Mouse (Mus musculus) hindbrain, embryonic 11.5 days (tissue): ENCODE data around the gene Fgfr2. TPM values are rescaled to one million over a fixed set of nuclear protein-coding genes. Genes with fewer than 3 reads are reported as not detected.

Source experiments
- ATAC-seq: fragments of 200-750 bp; cut with Nextera tagmentation; 2 replicates; pipeline ENCODE4 v1.8.0; 2017; ENCODE audit warnings: mild to moderate bottlenecking, moderate TSS enrichment, moderate library complexity; ENCODE audit not compliant: low FRiP score
- DNase-seq: peaks from one replicate; pipeline ENCODE4 v3.0.0-alpha.2; 2015; ENCODE audit warnings: low spot score
- H3K27ac ChIP-seq: fragments of 300-500 bp; sonication (generic); 2 replicates; pipeline ENCODE4 v1.5.1; 2014; ENCODE audit warnings: mild to moderate bottlenecking, low read depth, low read length
- H3K27me3 ChIP-seq: fragments of 300-500 bp; sonication (generic); 2 replicates; pipeline ENCODE4 v1.6.1; 2014; ENCODE audit warnings: mild to moderate bottlenecking, low read length, moderate library complexity, mixed read lengths; ENCODE audit not compliant: control insufficient read depth, insufficient read depth
- H3K36me3 ChIP-seq: fragments of 300-500 bp; sonication (generic); 2 replicates; pipeline ENCODE4 v1.6.1; 2014; ENCODE audit warnings: mild to moderate bottlenecking, low read length, moderate library complexity, mixed read lengths; ENCODE audit not compliant: control insufficient read depth, insufficient read depth
- H3K4me1 ChIP-seq: fragments of 300-500 bp; sonication (generic); replicated peaks from 2 replicates; pipeline ENCODE4 v1.6.1; 2014; ENCODE audit warnings: low read length, mixed read lengths; ENCODE audit not compliant: control insufficient read depth, insufficient read depth
- H3K4me2 ChIP-seq: fragments of 300-500 bp; sonication (generic); replicated peaks from 2 replicates; pipeline ENCODE4 v1.6.1; 2014; ENCODE audit warnings: mild to moderate bottlenecking, low read depth, low read length
- H3K4me3 ChIP-seq: fragments of 300-500 bp; sonication (generic); 2 replicates; pipeline ENCODE4 v1.5.1; 2014; ENCODE audit warnings: low read depth, low read length
- H3K9ac ChIP-seq: fragments of 300-500 bp; sonication (generic); 2 replicates; pipeline ENCODE4 v1.6.1; 2014; ENCODE audit warnings: low read depth, low read length
- H3K9me3 ChIP-seq: fragments of 300-500 bp; sonication (generic); 2 replicates; pipeline ENCODE4 v1.6.1; 2016; ENCODE audit warnings: low read length; ENCODE audit not compliant: control insufficient read depth
- WGBS: fragments of 180-500 bp; shearing (Covaris S2); extraction: QIAGEN DNeasy Blood & Tissue Kit; methylation state at CpG from one replicate; pipeline ENCODE4 v1.1.7; 2014; 5-methylcytosine and 5-hydroxymethylcytosine counted together
- polyA plus RNA-seq: library from polyadenylated mRNA; unstranded; fragments of >200 nt; fragmentation: Nextera tagmentation; extraction: Ambion mirVana; gene quantifications from 2 replicates; pipeline ENCODE4 v1.2.1, GENCODE M21; 2014

Fgfr2 gene
- polyA plus RNA-seq, 1 experiment from 2014 or later = 71.3 TPM

DNA sequence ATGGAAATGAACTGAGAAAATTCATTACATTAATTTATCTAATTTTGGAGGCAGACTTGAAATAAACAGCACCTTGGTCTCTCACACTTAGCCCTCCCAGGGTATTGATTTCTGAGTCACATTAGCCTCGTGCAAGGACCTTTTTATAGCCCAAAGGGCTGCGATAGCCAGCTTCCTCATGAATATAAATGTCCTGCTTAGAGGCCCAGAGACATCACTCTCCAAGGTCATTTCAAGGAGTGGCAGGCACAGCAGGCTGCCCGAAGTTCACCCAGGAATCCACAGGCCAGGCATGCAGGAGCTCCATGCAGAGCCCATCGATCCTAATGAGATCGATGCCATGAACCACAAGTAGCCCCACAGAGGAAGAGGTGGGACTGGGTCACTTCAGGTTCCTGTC, 697.1 kb downstream of the Fgfr2 start:
- 62% methylated on average over 5 of the region's 5 CpGs for WGBS
- Histone ChIP-seq H3K9ac (no peak overlapping the region), H3K4me2 (no peak overlapping the region), H3K27ac (no peak overlapping the region), H3K9me3 (no peaks in the 10 kb centered on the region), H3K4me1 (peaks cover 6% of the 10 kb centered on the region; the same call in 1 of the 2 replicates), H3K4me3 (no peak overlapping the region), H3K36me3 (no peaks in the 10 kb centered on the region), H3K27me3 (no peaks in the 10 kb centered on the region)
- ATAC-seq (peak; percentile 49; the same call in 1 of the 2 replicates), DNase-seq (no peak)

DNA sequence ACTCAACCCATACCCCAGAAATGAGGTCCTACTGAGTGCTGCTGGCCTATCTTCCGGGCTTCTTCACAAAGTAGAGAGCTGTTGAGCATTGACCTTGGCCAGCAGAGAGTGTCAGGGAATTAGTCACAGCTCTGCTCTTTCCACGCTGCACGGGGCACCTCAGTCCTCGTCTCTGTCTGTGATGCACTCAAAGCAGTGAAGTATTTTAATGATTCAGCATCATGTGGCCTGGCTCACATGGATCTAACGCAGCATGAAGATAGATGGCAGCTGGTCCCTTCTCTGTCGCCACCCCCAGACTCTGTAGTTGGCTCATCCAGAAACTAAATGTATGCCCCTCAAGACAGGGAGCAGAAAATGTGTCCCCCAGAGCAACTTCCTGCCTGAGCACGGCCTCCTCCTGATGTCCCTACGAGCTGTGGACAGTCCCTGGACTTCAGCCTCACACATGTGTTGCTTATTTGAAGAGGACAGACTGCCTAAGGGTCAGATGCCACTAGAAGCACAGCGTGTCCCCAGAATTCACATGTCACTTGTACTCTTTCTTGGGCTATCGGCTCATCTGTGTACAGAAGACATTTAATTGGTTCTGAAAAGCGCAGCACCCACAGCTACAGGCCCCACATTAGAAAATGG, 697.7 kb downstream of the Fgfr2 start:
- ATAC-seq (0 out of 2 replicates have a peak, but pooled peaks have one; percentile 38), DNase-seq (no peak)
- WGBS = 53% methylated on average over 11 of the region's 11 CpGs
- Histone ChIP-seq H3K4me3 (no peak overlapping the region), H3K9me3 (no peaks in the 10 kb centered on the region), H3K27ac (peak overlapping the region; percentile 30; the same call in 1 of the 2 replicates), H3K4me1 (peaks cover 6% of the 10 kb centered on the region; the same call in 1 of the 2 replicates), H3K9ac (no peak overlapping the region), H3K36me3 (no peaks in the 10 kb centered on the region), H3K4me2 (no peak overlapping the region), H3K27me3 (no peaks in the 10 kb centered on the region)

DNA sequence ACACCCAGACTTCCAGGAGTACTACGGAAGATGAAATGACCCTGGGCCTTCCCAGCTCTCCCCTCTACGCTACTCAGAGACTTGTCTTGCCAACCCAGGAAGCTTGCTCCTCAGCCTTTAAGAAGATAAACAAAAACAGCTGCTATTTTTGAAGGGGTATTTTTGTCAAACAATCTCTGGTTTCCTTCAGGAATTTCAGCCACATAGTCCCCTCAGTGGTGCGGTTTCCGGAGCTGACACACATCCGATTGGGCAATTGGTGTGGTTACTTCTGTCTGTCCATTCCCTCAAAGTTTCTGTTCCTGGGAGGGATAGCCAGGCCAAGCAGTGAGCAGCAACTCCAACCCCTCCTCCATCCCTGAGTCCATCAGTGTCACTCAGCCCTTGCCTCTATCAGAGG, 699.6 kb downstream of the Fgfr2 start:
- Histone ChIP-seq H3K27ac (no peak overlapping the region), H3K4me2 (no peak overlapping the region), H3K9me3 (no peaks in the 10 kb centered on the region), H3K4me1 (peaks cover 6% of the 10 kb centered on the region; the same call in 1 of the 2 replicates), H3K9ac (no peak overlapping the region), H3K4me3 (no peak overlapping the region), H3K27me3 (no peaks in the 10 kb centered on the region), H3K36me3 (no peaks in the 10 kb centered on the region)
- no peak for DNase-seq
- 91% methylated on average over 5 of the region's 5 CpGs for WGBS
- ATAC-seq = no peak

DNA sequence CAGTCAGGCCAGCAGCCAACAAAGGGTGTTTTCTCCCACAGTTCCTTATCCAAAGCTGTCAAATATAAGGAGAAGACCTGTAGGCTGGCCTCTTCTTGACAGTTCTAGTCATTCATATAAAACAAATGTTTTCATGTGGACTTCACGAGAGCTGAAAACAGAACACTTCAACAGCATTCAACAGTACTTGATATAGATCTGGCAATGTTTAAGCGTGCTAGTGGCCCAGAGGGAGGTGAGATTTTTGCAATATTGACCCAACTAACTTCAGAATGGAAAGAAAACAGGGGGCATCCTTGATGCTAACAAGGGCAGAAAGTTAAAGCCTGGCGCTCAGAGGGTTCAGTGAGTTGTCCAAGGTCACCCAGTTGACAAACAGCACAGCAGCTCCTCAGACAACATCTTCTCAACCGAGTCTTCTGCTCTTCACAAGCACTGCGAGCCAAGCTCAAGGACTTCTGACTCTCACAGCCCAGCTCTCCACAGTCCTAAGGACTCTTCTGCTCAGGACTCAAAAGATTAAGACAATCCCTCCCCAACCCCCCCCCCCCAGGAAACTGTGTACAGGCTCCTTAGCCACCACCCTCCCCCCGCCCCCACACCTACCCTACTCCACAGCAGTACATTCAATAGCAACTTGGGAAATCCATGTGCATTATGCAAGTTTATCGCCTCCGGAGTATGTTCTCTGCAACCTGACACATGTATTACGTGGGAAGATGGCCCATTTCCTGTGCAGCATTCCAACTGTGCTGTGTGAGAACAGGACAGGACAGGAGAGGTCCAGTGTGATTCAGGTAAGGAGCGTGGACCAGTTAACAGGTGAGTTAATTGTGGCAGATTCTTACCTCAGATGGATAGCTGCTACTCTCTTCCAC, 703.5 kb downstream of the Fgfr2 start:
- WGBS = 89% methylated on average over 10 of the region's 10 CpGs
- DNase-seq (no peak), ATAC-seq (no peak)

DNA sequence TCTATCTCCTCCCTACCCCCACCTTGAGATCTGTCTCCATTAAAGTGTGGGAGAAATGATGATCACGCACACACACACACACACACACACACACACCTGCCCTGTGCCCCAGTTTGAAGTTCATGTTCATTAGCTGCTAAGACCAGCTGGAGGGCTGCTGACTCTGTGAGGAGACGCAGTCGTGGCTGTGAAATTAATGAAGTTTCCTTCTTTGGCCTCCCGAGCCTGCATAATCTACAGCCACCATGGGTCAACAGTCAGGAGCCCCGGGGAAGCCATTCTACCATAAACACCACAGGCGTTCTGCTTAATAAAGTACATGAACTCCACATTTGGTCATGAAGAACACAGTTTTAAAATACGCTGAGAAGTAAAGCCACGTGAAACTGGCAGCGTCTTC, 706.3 kb downstream of the Fgfr2 start:
- no peaks in the 10 kb centered on the region for H3K9me3 ChIP-seq
- H3K27ac ChIP-seq = peak overlapping the region; percentile 24
- no peaks in the 10 kb centered on the region; the same call in 1 of the 2 replicates for H3K4me1 ChIP-seq
- WGBS = 62% methylated on average over 9 of the region's 9 CpGs
- no peaks in the 10 kb centered on the region for H3K36me3 ChIP-seq
- DNase-seq (no peak), ATAC-seq (no peak)
- no peak overlapping the region for H3K4me2 ChIP-seq
- no peaks in the 10 kb centered on the region for H3K27me3 ChIP-seq
- no peak overlapping the region for H3K9ac ChIP-seq
- no peak overlapping the region for H3K4me3 ChIP-seq

More for the DNA sequence above, 703.5 kb downstream of the Fgfr2 start:
- no peak overlapping the region for H3K4me2 ChIP-seq
- no peak overlapping the region for H3K27ac ChIP-seq
- no peaks in the 10 kb centered on the region for H3K9me3 ChIP-seq
- H3K27me3 ChIP-seq = no peaks in the 10 kb centered on the region
- H3K4me1 ChIP-seq = no peaks in the 10 kb centered on the region
- no peak overlapping the region for H3K4me3 ChIP-seq
- no peaks in the 10 kb centered on the region for H3K36me3 ChIP-seq
- no peak overlapping the region for H3K9ac ChIP-seq

DNA sequence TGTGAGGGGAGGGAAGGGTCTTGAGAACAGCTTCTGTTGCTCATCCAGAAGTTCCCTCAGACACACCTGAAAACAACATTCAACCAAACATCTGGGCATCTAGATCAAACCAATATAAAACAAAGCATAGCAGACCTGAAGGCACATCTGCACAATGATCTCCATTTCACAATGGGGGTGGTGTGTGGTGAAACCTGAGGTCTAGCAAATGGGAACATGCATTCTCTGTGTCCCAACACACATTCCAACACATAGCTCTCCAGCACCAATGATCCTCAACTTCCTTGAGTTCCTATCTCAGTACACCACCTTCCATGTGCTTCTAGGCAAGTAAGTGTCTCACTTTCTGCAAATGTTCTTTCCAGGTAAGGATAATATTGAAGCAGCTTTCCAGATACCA, 707.3 kb downstream of the Fgfr2 start:
- no peak for DNase-seq
- Histone ChIP-seq H3K36me3 (no peaks in the 10 kb centered on the region), H3K9ac (no peak overlapping the region), H3K9me3 (no peaks in the 10 kb centered on the region), H3K4me1 (no peaks in the 10 kb centered on the region; the same call in 1 of the 2 replicates), H3K27me3 (no peaks in the 10 kb centered on the region), H3K27ac (no peak overlapping the region), H3K4me2 (no peak overlapping the region), H3K4me3 (no peak overlapping the region)
- ATAC-seq = no peak

DNA sequence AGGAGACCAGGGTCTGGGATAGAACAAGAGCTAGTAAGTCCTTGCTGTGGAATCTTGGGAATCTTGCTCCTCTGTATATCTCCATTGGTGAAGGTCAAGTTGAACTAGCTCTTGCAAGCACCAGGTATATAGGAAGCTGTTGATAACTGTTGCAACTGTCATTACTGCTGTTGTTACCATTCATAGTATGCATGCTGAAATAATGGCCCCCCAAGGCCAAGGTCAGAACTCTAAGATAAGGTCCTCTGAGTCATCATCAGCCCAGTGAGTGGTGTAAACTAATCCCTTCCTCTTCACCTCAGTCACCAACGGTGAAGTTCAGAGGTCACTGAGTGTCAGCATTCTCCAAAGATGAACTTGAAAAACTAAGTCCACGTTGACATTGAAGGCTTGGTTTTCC, 710.6 kb downstream of the Fgfr2 start:
- no peak overlapping the region for H3K4me2 ChIP-seq
- H3K4me3 ChIP-seq = no peak overlapping the region

DNA sequence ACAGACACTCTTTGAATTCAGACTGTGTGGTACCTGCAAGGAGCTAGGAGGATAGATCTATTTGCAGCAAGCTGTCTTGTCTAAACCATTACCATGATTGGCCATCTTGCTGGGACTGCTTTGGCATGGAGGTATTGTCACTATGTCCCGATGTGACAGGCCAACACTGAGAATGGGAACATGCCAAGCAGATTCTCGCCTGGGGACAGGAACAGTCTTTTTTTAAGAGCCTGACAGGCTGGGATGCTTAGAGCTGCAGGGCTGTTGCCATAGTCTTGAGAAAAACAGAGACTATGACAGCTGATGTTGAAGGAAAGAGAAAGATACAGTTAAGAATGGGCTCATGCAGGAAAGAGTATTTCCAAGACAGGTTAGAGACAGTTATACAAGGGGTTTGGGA, 711.4 kb downstream of the Fgfr2 start:
- H3K4me3 ChIP-seq = no peak overlapping the region
- DNase-seq = no peak
- no peaks in the 10 kb centered on the region for H3K27me3 ChIP-seq
- H3K36me3 ChIP-seq = no peaks in the 10 kb centered on the region
- no peak overlapping the region for H3K4me2 ChIP-seq
- ATAC-seq = no peak
- no peaks in the 10 kb centered on the region; the same call in 1 of the 2 replicates for H3K4me1 ChIP-seq
- no peak overlapping the region for H3K9ac ChIP-seq
- H3K27ac ChIP-seq = no peak overlapping the region
- no peaks in the 10 kb centered on the region for H3K9me3 ChIP-seq
- WGBS = 82% methylated on average over 2 of the region's 2 CpGs

More for the DNA sequence above, 710.6 kb downstream of the Fgfr2 start:
- ATAC-seq = no peak
- 56% methylated on average over 2 of the region's 2 CpGs for whole genome bisulfite sequencing
- Histone ChIP-seq H3K9me3 (no peaks in the 10 kb centered on the region), H3K27me3 (no peaks in the 10 kb centered on the region), H3K27ac (no peak overlapping the region), H3K9ac (no peak overlapping the region), H3K36me3 (no peaks in the 10 kb centered on the region), H3K4me1 (no peaks in the 10 kb centered on the region; the same call in 1 of the 2 replicates)
- DNase-seq = no peak
